Mouse (Mus musculus) A20 (cell line): Measurements from ENCODE around the gene Fam155a.

Experiments used
- DNase-seq: peaks from one replicate; pipeline ENCODE4 v3.0.0-alpha.2; 2011; ENCODE audit warnings: low read depth, low spot score

Gene Fam155a

DNA sequence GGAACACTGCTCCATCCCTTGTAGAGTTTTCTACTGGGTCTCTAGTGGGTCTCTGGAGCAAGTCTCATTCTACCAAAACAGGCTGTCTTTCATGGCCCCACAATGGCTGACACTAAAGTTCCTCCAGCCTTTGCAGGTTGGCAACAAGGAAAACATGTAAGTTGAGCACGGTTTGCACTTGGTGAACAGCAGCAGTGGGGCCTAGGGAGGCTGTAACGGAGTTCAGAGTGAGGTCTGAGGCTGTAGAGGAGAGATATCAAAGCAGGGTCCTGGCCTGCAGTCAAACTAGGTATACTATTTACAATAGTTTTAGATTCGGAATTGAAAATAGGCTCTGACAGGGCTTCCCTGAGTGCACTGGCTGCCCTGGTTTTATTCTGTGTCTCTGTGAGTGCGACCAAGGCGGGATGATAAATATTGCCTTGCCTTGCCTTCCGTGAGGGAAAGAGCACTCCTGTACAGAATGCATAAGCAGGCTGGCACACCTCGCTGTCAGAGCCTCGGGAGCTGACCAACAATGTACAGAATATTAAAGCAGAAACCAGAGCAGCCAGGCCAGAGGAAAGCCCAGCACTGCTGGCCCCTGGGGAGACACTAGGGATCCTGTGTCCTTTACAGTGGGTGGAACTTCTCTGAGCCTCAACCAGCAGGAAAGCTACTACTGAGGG lies 277.3 kb downstream of the Fam155a start:
- DNase-seq, result no peak

DNA sequence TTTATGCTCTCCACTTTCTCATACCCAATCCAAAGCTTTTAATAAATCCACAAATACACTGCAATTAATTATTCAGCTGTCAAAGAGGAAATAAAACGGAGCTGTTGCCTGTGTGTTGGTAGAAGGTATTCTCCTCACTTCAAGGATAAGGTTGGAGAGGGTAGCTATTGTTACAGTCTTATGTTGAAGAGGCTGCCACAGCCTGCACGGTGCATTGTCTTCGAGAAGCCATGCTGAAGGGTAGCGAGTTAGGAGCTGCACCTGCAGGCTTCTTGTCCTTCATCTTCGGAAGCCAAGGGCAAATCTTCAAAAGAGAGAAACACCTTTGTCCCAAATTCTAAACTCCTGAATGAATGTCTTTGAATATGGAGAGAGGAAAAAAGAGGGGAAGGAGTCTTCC lies 288.4 kb downstream of the Fam155a start:
- no peak for DNase-seq

DNA sequence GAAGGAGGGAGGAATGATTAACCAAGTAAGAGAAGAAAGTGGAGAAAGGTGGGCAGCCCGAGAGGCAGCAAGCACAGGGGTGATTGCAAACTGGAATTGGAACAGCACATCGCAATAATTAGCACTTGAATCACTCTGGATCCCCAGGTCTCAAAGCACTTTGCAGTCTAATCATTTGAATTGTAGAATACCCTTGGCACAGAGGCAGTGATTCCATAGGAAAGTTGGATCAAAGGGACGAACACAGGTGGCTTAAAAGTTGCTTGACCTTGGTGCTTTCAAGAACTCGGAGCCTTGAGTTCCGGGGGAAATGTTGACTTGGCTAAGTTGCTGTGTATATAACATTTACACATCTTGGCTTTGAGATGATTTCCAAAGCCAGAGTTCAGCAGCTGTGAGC lies 299.7 kb downstream of the Fam155a start:
- no peak for DNase-seq

DNA sequence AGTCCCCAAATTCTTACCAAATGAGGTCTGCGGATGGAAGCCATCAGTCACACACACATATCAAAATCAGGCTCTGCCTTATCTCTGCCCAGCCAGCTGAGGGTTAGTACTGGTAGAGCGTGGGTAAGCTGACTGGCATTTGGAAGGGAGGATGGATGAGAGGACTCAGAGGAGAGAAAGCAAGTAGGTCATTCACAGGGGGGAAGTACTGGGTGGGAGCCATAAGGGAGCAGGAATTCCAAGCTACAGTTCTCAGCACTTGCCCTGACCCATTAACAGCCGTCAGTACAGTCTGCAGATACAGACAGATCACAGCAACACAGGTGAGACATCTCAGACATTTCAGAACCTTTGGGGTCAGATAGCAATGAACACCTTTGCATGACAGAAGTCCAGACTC lies 300.8 kb downstream of the Fam155a start:
- DNase-seq, result no peak

DNA sequence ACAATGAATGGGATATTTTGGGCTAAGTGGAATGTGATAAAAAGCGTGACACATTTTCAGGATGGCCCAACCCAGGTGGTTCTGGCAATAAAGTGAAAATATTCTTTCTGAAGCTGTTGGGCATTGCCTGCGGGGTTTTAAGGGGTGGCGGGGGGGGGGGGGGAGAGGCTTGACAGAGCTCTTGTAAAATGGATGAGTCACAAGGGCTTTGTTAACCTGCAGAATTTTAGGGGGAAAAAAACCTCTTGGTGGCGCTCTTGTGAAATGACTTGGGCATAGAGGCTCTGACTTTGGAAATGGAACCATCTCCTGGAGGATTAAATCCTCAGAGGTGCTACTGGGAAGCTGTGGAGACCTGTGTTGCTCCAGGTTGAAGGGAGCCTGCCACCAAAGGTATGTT lies 309.9 kb downstream of the Fam155a start:
- DNase-seq, result no peak

DNA sequence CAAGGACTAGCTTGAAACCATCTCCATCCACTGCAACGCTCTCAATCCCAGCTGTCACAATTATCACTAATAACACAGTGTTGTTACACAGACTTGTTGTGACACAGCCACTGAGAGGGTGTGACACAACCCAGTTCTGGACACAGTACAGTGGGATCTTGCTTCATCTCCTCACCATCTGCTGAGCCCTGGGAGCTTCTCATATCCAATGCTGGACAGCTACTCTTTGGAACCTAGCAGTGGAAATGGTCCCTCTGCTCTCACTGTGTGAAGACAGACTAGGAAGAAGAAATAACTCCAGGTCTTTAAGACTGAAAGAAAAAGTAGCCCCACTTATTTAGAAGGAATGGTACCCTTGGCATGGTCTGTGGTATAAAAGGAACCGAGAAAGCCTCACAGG lies 310.3 kb downstream of the Fam155a start:
- no peak for DNase-seq

DNA sequence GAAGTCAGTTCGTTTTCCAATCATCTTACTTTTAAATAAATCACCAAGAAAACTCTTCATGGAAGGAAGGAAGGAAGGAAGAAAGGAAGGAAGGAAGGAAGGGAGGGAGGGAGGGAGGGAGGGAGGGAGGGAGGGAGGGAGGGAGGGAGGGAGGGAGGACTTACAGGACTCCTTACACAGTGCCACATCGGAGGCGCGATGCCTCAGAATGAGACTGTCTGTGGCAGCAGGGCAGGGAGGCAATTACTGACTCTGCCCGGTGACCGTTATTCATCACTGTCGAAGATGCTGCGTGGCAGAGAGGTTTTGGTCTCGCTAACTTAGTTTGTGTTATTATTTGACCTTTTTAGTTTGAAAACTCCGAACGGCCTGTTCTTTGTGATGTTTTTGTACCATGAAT lies 312.3 kb downstream of the Fam155a start:
- no peak for DNase-seq

DNA sequence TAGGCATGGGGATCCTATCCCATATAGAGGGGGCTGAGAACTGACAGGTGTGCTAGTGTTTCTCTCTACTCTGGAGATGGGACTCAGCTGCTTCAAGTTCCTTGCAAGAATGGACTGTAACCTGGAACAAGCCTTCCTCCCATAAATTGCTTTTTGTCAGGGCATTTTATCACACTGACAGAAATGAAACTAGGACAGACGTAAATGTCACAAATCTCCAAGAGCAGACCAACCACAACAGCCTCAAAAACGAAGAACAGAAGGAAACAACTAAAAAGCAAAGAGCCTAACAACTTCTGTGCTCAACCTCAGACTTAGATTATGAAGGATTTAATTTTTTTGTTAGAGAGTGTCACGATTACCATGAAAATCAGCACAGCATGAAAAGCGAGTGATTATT lies 315.8 kb downstream of the Fam155a start:
- DNase-seq, result no peak

DNA sequence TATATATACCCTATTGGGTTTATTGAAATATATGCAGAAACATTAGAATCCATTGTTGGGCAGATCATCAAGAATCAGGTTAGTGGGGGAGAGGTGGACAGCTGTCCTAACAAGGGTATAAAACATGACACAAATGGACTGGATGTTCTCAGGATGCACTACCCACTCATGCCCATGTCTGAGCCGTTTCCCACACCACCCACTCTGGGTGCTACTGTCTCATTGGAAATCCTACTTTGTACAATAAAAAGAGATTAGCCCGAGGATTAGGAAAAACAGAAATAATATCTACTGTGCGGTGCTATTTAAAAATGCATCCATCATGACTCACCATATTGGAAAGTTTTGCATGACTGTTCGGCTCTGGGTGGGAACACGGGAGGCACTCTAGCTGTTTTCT lies 317.2 kb downstream of the Fam155a start:
- DNase-seq, result no peak

DNA sequence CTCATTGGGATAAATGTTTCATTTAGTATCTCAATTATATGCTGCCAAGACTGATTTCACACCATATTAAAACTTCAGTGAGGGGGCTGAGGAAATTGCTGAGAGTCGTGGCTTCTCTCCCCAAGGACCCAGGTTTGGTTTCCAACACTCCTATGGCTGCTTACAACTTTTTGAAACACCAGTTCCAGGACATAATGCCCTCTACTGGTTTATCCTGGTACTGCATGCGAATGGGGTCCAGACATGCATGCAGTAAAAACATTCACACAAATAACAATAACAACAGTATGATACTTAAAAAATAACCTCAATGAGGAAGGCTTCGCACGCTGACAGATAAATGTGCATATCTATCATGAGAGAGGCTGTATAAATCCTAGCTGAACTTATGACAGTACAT lies 319.4 kb downstream of the Fam155a start:
- no peak for DNase-seq

DNA sequence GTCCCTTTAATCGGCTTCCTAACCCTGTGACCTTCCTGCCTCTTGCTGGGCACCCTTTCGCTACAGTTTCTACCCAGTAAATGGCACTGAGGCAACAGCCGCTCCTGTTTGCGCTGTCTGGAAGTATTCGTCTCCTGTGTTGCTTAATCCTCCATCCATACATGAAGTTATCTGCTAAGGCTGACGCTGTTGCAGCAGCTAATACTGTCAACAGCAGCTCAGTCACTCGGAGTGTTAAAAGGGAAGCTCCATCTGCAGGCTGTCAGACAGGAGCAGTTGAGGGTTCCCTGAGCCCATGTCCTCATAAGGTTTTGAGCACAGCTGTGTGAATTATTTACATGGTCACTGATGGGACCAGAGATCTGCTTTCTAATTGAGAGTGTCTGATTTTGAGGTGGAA lies 322.3 kb downstream of the Fam155a start:
- no peak for DNase-seq

DNA sequence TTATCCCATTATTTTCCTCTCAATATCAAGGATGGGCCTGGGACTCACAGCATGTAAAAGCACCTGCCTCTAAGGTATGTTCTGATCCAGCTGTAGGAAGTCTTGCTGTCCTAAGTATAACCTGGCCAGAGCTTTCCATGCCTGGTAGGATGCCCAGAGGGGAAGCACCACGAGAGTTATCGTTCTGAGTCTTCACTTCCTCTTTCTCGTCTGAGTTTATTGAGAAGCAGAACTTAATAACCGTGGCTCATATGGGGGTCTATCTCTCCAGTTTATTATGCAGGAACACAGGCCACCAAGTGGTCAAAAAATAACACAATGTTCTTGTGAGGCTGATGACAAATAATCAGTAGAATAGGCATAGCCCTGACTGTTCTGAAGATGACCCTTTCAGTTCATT lies 333.1 kb downstream of the Fam155a start:
- peak; percentile 4 for DNase-seq

DNA sequence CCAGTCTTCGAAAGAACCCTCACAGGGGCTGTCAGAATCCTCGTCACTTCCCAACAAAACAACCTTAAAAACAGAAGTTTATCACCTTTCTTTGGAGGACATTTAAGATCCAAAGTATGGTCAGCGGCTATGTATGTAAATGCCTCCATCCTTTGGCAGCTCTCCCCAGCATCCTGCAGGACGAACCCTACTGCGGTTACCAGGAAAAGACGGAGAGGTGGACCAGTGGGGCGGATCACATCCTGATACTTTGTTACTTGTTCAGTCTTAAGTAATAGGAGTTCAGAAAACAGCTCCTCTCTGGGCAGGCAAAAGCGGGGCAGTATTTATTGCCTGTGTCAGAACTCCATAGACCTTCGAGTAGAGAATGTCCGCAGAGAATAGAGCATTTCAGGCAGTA lies 335.5 kb downstream of the Fam155a start:
- no peak for DNase-seq

DNA sequence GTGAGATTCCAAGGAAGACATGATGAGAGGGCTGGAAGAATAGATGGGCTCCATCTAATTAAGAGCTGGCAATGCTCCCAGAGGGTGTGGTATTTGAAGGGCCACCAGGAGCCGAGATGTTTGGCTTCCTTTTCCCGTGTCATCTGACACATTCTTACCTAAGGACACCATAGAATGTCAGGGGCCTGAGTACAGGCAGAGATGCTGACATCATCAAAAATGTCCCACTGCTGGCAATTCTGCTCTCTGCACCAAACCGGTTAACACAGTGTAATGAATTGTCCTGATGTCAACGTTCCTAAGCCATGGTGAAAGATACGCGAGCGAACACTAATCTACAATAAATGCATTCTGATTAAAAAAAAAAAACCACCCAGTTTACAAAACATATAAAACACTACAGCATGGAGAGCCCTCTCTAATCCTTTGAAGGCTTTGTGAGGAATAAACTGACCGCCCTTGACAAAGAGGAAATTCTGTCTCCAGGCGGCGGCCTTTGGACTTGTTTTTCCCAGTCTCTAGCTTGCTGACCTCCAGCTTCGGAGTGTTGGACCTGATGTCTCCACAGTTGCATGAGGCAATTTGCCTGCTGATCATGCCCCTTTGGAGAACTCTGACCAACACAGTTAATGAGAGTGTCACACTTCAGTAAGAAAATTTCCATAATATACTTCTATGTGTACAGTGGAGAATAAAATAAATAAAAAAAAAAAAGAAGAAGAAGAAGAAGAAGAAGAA lies 338.2 kb downstream of the Fam155a start:
- no peak for DNase-seq

DNA sequence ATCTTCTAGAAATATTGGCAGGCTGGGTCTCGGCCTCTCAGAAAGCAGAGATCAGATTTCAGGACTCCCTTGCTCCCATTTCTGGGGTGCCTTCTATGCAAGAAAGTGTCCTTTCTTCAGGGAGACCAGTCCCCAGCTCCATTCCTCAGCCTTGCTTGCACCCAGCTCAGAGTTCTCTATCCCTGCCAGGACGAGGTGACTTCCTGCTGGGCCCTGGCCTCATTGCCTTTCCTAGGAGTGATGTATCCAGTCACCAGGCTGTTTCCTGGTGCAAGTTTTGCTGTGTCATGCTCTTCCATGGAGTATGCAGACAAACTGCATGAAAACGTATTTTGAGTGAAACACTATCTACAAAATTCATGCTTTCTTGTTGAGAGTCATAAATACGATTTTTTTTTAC lies 342.1 kb downstream of the Fam155a start:
- no peak for DNase-seq

DNA sequence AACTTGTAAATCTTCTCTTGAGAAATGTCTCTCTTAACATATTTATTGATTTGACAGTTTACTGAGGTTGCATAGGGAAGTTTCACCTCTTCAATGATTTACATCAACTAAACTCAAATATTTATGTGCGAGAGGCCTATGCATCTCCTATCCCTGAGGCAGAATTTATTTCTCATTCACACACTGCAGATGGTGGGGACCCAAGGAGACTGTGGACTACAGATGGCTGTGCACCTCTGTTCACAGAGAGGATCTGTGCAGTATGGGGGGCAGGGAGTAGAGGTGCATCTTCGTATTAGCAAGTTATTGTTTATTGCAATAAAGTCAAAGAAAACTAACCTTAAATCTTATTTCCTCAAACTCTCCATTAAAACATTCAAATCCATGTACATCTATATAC lies 346.9 kb downstream of the Fam155a start:
- DNase-seq, result no peak

DNA sequence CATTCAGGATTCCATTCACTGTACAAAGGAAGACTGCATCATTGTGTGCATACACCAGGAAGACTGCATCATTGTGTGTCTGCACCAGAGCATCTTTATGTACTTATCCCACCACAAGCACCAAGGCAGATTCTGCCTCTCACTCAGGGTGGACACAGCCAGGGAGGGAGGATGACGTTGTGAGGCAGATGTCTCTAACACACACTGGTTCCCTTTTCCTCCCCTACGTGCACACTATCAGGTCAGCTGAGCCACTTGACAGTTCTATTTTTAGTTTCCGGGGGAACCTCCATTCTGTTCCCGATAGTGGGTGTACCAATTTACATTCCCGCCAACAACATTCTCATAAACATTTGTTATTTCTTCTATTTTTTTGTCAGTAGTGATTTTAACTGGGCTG lies 347.4 kb downstream of the Fam155a start:
- DNase-seq, result no peak

DNA sequence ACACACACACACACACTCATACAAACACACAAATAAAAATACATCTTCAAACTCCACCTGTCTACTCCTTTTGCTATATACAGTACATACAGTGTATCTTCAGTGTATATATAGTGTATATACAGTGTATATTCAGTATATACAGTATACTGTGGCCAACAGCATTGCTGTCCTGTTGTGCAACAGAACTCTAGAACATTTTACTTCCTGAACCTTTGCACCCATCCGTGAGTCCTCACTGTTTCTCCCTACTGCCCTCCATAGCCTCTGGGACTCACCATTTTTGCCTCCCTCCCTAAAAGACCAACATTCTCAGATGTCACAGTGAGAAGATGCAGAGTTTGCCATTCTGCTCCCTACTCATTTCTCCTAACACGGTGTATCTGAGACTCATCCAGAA lies 347.8 kb downstream of the Fam155a start:
- DNase-seq, result no peak

DNA sequence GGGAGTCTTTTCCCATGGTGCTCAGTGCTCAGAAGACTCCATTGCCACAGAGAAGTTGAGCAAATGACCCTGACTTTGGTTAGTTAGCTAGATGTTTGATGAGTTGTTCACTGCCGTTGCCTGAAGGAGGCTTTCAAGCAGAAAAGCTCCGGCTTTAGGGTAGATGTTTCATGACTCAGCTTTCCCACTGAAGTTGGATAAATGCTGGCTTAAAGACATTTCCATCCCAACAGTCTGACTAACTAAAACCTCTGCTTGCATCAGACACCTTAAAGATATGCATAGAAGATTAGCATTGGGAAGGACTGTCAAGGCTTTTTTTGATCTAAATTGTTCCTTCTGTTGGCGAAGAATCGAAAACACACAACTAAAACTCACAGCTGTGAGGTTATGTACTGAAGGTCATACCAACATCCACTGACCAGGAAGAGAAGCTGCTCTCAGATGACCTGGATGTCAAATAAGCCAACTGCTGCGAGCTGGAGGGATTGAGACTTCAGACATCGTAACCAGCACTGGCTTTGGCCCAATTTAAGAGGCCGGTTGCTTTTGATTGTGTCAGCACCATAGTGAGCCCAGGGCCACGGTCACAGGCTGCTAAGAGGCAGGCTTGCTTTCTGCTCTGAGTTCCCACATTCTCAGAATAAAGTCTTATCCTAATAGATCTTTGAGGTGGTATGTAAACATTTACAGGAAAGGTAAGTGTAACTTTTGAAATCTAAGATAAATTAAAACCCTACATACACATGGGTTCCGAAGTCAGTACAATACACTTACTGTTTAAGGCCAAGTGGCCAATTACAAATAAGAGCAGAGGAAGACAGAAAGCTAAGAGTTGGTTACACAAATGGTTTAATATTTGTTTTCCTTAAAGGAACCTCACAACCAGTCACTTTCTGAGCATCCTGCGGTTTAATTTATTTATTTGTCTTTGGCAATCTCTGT lies 351.8 kb downstream of the Fam155a start:
- no peak for DNase-seq

DNA sequence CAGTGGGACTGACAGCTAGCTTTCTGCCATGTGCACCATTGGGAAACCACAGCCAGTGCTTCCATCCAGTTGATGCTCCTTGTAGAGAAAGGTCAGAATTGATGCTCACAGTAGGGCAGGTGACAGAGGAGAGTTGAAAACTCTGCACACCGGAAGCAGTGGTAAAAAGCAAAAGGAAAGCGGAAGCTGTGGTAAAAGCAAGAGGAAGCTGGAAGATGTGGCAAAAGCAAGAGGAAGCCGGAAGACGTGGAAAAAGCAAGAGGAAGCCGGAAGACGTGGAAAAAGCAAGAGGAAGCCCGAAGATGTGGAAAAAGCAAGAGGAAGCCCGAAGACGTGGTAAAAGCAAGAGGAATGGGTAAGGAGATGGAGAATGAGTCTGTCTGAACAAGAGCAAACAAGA lies 354.8 kb downstream of the Fam155a start:
- no peak for DNase-seq

DNA sequence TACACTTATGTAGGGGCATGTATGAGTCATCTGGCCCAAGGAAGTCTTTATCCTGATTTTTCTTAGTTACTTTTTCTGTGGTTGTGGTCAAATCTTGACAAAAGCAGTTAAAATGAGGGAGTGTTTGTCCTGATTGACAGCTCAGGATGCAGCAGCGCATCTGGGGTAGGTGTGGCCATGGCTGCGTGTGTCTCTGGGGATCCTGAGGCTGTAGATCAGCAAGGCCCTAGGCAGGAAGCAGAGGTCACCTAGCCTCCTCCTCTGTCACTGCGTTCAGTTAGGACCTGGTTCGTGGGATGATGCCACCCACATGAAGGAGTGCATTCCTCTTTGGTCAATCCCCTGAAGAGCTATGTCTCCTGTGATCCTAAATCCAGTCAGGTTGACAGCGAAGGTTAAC lies 362.5 kb downstream of the Fam155a start:
- DNase-seq, result no peak

DNA sequence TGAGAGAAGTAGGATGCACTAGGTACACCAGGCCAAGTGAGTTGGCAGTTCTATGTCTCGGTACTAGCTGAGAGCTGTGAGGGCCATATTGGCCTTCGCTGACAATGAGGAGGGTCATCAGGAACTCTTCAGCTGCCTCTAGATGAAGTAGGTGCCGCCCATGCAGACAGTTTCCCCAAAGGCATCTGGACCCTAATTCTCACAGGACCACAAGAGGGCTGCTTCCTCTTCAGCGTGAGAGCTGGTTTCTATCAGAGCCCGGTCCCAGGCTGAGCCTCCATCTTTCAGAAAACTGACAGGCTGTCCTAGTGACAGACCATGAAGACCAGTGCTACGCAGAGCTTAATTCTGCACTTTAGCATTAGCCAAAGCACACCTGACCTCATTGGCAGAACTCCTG lies 364.8 kb downstream of the Fam155a start:
- no peak for DNase-seq

DNA sequence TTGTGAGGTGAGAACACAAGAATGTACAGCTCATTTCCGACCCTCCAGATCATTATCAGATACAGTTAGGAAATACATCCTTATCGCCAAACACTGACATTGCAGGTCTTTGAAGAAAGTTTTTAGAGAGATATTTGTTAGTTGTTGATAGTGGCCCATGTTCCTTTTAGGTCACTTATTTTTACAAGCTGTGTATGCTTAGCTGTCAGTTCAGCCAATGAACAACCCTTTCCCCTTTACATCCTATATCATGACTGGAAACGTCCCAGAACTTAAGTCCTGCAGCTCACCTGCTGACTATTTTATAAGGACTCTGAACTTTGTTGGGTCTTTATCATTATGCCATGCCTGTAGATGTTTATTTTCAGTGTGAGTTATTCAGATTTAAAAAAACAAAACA lies 366.3 kb downstream of the Fam155a start:
- no peak for DNase-seq
